Mouse (Mus musculus) mature B cell (primary cell): ENCODE measurements around the gene Tpcn1.

Source experiments
- in situ Hi-C: fragments of 300-500 bp; cut with MboI; formaldehyde crosslinking; loops from 2 replicates; pipeline ENCODE4 v1.14.3; 2019

The Tpcn1 gene

DNA sequence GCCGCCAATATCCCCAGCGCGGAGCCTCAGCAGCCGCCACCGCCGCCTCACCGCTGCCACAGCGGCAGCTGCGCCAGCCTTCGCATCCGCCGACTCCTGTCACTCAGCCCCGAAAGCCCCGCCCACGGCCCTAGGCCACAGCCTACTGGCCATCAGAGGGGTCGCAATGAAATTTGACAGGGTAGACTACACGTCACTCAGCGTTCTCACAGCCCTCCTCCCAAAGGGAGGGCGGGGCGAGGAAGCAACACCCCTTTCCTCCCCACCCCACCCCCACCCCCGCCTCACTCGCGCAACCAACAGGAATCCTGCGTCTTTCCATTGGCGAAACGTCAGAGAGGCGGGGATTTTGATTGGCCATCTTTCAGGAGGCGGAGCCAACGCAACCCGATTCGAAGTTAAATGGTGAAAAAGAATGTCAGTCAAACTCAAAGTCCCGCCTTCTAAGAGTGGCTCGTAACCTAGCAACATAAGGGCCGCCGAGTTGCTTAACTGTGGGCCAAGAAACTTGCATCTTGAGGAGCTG, at the start of gene Tpcn1, which contains the start of gene Iqcd:
TSS of gene Tpcn1 (minus strand) at position 105 of the 526 bp plus-strand sequence.
TSS of gene Iqcd (plus strand) at position 448 of the 526 bp plus-strand sequence.
- in situ Hi-C loops: no loop called here

DNA sequence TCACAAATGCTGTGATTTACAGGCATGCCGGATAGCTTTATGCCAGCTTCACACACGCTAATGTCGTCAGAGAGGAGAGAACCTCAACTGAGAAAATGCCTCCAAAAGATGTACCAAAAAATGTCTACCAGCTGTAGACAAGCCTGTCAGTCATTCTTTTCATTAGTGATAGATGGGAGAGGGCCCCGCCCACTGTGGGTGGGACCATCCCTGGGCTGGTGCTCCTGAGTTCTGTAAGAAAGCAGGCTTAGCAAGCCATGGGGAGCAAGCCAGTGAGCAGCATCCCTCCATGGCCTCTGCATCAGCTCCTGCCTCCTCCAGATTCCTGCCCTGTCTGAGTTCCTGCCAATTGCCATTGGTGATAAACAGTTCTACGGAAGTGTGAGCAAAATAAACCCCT, 47.2 kb upstream of the Tpcn1 start:
- in situ Hi-C loops: no loop called here

DNA sequence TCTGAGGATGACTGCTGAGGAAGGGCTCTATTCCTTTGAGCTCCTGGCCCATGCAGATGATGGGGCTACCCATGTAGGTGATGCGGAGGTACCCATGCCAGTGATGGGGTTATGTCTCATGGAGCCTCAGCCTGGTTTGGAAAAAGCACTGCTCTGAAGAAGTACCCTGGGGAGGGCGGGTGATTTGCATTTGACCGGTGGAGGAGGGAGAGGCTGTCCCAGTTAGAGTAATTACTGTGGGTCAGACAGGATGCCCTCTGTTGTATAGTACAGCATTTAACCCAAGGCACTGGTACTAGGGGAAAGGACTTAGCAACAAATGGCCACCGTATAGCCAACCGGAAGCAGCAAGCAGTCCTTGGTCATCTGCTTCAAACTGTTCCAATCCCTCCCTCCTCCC, 46.4 kb upstream of the Tpcn1 start:
- in situ Hi-C loops: no loop called here

DNA sequence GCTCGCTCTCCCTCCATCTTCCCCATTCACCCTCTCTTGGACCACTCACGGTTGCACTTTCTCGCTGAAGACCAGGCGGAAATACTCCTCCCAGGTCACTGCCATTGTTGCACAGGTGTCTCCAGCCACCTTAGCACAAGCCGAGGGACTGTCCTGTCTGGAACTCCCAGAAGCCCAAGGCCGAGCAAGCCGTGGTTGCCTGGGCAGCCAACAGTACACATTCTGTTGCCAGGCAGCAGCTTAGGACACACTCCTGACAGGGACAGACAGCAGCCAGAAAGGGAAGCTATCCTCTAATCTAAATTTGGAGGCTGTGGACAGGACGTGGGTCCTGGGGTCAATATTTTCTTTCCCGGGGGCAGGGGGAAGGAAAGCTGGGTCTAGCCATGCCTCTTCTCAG, 45.7 kb upstream of the Tpcn1 start, which contains the start of gene Cfap73:
TSS of gene Cfap73 (minus strand) at position 105 of the 400 bp plus-strand sequence.
- in situ Hi-C loops: no loop called here

DNA sequence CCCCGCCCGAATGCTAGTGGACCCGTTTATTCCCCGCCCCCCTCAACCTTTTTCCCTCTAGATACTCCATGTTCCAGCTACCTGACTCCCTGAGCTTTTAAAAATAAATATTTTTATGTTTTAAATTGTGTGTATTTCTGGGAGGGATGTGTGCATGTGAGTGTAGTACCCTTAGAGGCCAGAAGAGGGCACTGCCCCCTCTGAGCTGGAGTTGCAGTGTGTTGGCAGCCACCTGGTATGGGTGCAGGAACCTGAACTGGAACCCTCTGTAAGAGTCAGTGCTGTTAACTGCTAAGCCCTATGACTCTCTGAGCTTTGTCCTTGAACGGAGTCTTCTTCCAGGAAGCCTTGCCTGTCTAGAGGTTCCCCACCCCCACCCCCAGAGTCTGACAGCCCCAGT, 43.4 kb upstream of the Tpcn1 start:
- in situ Hi-C loops: no loop called here

DNA sequence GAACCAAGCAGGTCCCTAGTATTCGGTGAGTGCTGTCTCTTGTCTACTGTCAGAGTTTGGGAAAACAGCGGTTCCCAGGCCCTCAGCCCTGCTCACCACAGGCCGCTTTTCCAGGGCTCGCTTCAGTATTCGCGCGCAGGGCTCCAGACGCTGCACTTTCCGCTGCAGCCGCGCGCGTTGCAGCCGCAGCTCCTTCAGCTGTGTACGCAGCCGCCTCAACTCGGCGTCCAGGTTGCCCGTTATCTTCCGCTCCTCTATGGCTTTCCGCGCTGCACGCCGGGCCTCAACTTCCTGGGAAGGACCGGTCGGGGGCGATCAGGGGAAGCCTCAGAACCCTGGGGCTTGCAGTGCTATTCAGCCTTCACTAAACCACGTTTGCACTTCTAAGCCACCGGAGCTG, 42.7 kb upstream of the Tpcn1 start:
- in situ Hi-C loops: no loop called here

DNA sequence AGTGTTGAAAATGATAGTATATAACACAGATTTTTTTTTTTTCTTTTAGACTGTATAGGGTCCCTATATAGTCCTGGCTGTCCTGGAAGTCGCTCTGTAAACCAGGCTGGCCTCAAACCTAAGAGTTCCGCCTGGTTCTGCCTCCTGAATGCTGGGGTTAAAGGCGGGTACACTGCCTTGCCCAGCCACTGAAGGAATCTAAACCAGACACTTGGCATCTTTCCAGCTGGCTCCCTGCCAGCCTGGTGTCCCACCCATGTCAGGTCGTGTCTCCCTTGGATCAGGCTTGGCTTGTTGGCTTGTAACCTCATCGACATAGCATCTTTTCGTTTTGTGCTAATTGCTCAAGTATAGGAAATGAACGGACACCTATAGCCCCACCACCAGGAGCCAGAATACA, 40.2 kb upstream of the Tpcn1 start:
- in situ Hi-C loops: loop anchor here (10.0 kb wide), 1 partner anchor 46 kb away; no protein-coding TSS in a partner anchor

DNA sequence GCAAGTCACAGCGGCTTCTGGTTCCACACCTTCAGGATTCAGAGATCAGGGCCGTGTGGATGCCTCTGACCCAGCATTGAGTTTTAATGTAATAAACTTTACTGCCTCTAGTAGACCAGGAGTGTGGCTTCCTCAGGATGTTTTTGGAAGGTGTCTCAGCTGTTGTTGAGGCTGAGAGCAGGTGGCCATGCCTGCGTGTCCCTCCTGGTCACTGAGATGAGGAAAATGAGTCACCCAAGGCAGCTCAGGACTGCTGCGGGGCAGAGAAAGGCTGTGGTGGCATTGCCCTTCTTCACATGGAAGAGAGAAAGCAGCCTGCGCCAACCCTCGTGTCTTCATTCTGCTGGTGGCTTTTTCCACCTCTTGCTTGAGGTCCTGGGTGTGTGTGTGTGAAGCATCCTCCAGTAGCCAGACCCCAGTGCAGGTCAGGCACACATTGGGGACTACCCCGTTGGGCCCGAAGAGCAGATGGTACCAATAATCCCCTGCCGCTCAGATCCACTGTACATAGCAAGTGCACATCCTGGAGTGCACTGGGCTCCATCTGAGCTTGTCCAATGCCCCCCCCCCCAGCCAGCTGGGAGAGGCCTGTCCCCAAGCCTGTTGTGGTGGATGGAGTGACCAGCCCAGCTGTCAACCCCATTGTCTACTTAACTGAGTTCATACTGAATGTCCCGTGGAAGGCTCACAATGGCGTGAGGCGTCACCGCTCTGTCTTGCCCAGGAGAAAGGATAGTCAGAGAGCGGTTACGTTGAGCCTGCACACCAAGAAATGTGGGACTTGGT, 39.2 kb upstream of the Tpcn1 start:
- in situ Hi-C loops: loop anchor here (10.0 kb wide), 1 partner anchor 47 kb away; no protein-coding TSS in a partner anchor

DNA sequence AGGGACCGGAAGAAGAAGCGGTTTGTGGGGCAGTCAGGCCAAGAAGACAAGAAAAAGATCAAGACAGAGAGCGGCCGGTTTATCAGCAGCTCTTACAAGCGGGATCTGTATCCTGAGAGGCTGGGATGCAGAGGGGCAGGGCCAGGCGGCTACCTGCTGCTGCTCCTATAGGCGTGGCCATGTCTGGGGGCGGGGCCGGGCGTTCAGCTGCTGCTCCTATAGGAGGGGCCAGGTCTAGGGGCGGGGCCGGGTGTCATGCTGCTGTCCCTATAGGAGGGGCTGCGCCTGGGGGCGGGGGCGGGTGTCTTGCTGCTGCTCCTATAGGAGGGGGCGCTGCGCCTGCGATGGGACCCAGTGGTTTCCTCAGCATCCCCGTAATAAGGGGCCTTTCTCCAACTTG, 37.9 kb upstream of the Tpcn1 start:
- in situ Hi-C loops: loop anchor here (10.0 kb wide), 1 partner anchor 48 kb away; no protein-coding TSS in a partner anchor

DNA sequence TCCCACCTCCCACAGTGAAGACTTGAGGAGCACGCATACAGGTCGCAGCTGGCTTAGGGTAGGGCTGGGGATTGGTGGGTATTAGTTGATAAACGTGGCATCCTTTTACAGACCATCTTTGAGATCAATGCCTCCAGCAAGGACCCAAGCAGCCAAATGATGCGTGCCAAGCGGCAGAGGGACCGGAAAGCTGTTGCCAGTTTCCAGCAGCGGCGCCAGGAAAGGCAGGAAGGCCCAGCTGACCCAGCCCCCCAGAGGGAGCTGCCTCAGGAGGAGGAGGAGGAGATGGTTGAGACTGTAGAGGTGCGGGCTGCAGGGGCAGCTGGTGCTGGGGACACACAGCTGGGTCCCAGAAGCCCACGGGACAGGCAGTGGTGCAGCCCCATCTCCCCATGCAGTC, 36.0 kb upstream of the Tpcn1 start:
- in situ Hi-C loops: loop anchor here (10.0 kb wide), 1 partner anchor 50 kb away; no protein-coding TSS in a partner anchor

DNA sequence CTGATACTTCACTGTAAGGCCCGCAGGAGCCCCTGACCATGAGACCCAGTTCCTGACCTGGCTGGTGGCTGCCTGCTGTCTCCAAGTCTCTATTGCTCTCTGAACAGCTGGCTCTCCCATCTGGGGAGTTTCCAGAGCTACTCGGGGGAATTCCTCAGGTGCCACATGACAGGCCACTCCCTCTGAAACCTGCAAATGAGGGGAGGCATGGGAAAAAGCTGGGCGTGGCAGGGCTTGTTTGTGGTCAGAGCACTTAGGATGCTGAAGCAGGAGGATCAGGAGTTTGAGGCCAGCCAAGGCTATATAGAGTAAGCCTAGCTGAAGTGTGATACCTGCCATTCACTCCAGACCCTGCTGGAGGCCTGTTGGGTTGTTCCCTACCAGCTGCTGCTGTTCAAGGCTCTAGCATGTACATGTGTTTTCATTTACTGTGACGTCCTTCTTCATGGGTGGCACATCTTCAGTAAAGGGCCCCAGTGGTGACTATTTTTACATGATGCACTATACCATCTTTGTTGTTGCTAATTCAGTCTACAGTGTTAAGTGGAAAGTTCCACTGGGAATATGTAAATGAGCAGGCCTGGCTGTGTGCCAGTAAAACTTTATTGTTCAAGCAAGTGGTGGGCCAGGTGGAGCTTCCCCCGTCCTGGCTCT, 33.9 kb upstream of the Tpcn1 start:
- in situ Hi-C loops: loop anchor here (10.0 kb wide), 1 partner anchor 52 kb away; no protein-coding TSS in a partner anchor

DNA sequence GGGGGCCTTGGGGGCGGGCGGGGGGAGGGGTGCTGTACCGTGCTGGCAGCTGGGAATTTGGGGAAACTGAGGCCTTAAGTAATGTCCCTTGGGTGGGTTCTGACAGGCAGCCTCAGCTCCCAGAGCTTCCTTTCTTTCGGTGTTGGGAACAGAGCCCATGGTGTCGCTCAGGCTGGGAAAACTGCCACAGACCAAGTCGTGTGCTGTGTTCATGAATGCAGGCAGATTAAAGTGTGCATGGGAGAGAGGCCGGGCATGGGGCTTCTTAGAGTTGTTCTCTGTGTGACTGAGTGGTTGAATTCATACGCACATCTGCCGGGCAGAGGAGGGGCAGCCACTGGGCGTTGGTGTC, 33.3 kb upstream of the Tpcn1 start:
- in situ Hi-C loops: loop anchor here (10.0 kb wide), 1 partner anchor 53 kb away; no protein-coding TSS in a partner anchor

DNA sequence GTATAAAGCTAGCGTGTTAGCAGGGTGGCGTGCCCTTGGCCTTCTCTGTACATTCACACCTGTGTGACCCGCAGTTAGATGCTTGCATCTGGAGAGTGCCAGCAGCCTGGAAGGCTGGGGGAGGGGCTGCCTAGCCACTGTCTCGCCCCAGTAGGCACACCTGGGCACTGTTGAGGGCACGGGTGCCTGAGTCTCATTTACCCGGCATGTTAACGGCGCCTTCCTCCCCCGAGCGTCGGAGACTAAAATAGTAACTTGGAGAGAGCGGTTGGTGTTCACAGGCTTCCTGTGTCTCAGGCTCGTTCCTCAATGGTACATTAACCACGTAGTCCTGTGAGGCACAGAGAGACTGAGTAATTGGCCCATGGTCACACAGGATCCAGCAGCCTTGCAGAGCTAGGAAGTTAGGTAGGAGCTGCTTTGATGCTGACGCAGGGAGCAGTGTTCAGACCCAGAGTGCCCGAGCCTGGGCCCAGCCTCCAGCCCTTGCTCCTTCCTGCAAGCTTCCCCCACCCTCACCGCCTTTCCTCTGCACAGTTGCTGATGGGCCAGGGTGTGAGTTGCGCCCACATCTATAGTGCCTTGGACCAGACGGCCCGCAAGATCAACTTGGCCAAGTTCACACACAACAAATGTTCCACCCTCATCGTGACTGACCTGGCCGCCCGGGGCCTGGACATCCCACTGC, 32.7 kb upstream of the Tpcn1 start:
- in situ Hi-C loops: loop anchor here (10.0 kb wide), 1 partner anchor 54 kb away; no protein-coding TSS in a partner anchor

DNA sequence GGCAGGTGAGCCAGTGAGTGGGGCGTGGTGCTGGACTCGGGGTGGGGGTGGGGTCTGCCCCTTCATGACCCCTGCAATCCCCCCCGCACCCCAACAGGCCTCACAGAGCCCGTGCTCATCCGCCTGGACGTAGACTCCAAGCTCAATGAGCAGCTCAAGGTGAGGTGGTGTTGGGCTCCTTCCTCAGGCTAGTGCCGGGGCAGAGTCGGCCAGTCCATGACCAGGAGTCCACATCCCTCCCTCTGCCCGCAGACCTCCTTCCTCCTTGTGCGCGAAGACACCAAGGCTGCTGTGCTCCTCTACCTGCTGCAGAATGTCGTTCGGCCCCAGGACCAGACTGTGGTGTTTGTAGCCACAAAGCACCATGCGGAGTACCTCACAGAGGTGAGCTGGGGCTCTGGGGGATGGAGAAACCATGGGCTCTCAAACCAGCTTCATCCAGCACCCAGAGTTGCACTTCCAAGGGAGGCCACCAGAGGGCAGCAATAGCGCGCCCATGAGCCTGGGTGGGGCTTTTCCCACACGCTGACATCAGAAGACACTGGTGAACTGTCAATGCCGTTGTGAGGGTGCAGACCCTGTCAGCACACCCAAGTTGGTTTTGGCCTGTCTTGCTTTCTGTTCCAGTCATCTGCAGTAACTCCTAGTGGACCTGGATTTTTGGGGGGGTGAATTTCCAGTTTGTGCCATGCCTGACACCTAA, 32.1 kb upstream of the Tpcn1 start:
- in situ Hi-C loops: loop anchor here (10.0 kb wide), 1 partner anchor 54 kb away; no protein-coding TSS in a partner anchor

DNA sequence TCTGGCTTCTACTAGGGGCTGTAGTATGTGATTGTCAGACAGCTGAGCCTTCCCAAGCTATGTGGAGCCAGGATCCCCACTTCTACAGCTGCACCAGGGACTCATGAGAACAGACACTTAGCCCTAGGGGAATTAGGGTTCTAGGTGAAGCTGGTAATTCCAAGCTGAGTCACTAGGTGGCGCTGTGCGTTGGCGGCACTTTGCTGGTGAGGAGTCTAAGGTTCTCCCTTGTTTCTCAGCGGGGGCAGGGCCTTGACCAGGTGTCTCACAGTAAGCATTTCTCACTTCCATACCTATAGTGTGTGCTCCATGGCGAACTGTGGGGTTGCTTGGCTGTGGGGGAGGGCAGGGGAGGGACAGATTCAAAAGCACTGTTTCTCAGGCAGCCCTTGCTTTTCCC, 30.7 kb upstream of the Tpcn1 start:
- in situ Hi-C loops: loop anchor here (5.0 kb wide), 2 partner anchors 33 to 93 kb away; partner anchors contain the start of gene Dtx1

DNA sequence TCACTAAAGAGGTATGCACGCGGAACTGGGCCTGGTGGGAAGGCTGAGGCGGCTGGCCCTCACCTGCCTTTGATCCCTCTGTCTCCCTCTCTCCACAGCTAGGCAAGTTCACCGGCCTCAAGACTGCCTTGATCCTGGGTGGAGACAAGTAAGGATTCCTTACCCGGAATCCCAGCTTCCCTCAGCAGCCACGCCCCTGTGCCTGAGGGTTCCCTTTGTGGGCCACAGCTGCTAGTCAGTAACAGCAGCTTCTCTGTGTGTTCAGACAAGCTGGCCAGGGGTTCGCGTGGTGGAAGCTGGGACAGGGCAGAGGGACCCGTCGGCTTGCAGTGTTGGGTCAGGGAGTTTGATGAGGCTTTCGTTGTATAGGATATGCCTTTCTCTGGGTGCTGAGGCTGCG, 30.3 kb upstream of the Tpcn1 start:
- in situ Hi-C loops: loop anchor here (5.0 kb wide), 2 partner anchors 34 to 94 kb away; partner anchors contain the start of gene Dtx1

DNA sequence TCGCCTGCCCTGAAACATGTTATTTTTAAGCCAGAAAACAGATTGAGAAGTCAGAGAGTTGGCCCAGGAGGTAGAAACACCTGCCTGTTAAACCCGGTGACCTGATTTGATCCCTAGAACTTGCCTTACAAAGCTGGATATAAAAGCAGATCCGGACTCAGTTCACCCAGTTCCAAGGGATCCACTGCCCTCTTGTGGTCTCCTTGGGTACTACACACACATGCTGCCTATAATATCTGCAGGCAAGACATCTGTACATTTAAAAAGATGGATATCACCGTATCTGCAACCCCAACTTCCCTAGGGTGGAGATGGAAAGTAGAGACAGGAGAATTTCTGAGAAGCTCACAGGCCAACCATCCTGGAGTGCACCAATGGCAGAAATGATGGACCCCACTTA, 27.4 kb upstream of the Tpcn1 start:
- in situ Hi-C loops: loop anchor here (5.0 kb wide), 2 partner anchors 36 to 96 kb away; partner anchors contain the start of gene Dtx1

DNA sequence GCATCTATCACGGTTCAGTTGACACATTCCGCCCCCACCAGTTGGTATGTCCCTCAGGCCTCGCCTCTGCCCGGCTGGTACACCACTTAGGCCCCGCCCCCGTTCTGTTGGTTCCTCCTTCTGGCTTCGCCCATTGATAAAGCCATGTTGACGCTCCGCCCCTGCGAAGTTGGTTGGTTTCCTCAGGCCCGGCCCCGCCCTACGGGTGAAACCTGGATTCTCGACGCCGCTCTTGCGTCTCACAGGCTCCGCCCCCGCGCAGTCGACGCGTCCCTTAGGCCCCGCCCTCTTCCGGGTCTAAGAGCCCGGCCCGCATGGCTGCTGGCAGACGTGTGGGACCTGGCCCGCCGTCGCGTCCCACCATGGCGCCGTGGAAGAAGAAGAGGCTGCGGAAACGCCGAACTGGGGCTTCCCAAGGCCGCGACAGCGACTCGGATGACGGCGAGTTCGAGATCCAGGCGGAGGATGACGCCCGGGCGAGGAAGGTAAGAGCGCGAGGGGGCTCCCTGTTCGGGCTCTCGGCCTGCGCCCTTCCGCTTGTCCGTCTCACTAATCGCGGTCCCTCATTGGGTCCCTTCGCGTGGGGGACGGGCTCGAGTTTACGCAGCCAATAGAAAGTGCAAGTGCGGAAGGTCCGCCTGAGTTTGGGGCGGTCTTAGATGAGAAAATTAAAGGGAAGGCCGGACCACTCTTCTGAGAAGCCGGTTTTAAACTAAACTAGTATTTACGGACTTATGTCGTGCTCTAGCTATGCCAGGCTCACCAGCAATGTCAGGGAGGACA, 24.5 kb upstream of the Tpcn1 start:
- in situ Hi-C loops: no loop called here

DNA sequence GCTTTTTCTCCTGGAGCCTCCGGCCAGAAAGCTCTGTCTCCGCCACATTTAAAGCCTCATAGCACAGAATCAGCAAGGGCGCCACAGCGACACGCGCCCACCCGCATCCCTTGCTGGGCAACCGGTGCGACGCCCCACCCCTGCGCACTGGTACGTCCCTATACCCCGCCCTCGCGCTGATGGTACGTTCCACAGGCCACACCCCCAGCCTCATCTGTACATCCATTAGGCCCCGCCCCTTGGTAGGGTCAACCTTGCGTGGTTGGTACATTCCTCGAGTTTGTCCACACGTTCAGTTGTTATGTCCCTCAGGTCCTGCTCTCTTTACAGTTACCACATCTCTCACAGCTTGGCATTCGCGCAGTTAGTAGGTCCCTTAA, 24.0 kb upstream of the Tpcn1 start, which contains the start of the genes Rita1 and Ddx54:
TSS of gene Rita1 (minus strand) at position 148 of the 380 bp plus-strand sequence.
TSS of gene Ddx54 (plus strand) at position 298 of the 380 bp plus-strand sequence.
- in situ Hi-C loops: no loop called here

DNA sequence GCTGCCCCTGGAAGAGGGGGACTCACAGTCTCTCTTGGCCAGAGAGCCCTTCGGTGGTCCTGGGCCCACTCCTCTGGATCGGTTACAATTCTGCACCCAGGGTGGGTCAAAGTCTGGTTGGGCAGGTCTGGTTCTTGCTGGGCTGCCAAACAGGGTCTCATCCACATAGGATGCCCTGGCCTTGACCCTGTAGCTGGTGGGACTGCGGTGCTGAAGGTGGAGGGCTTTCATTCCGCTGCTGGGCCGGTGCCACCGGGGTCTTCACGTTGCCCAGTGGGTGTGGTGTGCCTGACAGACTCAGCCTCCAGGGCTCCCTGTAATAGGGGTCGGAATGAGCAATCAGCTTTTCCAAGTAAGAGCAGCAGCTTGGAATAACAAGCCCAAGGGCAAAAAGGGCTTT, 22.9 kb upstream of the Tpcn1 start:
- in situ Hi-C loops: no loop called here
